Mouse (Mus musculus) heart, embryonic 14.5 days (tissue): ENCODE measurements around the gene Ripor3. TPM values are rescaled to one million over a fixed set of nuclear protein-coding genes. Genes with fewer than 3 reads are reported as not detected.
A peak's percentile ranks its signal among the peaks of the same experiment; 100 is the strongest.

ENCODE experiments used
- ATAC-seq: fragments of 200-750 bp; cut with Nextera tagmentation; 2 replicates; pipeline ENCODE4 v1.8.0; 2017; ENCODE audit warnings: low read depth, moderate TSS enrichment; ENCODE audit not compliant: insufficient number of reproducible peaks, insufficient read depth, low FRiP score
- H3K27ac ChIP-seq, 2 experiments: fragments of 200-500 bp in 1 of 2; fragments of 300-500 bp in 1 of 2; sonication (generic) in 1 of 2; replicated peaks in 1 of 2; 2 replicates each; pipeline ENCODE4 v1.5.1; 2012 to 2014; ENCODE audit warnings: low read depth in 2 of 2, low read length in 2 of 2, control low read depth in 1 of 2, mild to moderate bottlenecking in 1 of 2, mixed read lengths in 1 of 2; ENCODE audit not compliant: control insufficient read depth in 1 of 2, insufficient read depth in 1 of 2
- H3K27me3 ChIP-seq: fragments of 300-500 bp; sonication (generic); 2 replicates; pipeline ENCODE4 v1.6.1; 2014; ENCODE audit warnings: mild to moderate bottlenecking, low read length, control low read depth; ENCODE audit not compliant: control insufficient read depth, insufficient read depth
- H3K36me3 ChIP-seq: fragments of 300-500 bp; sonication (generic); 2 replicates; pipeline ENCODE4 v1.6.1; 2014; ENCODE audit warnings: mild to moderate bottlenecking, control low read depth, low read length, mixed read lengths; ENCODE audit not compliant: control insufficient read depth, insufficient read depth
- H3K4me1 ChIP-seq, 2 experiments: fragments of 200-500 bp in 1 of 2; fragments of 300-500 bp in 1 of 2; sonication (generic) in 1 of 2; 2 replicates each; pipeline ENCODE4 v1.6.1; 2012 to 2014; ENCODE audit warnings: low read length in 2 of 2, control low read depth in 1 of 2, mixed read lengths in 1 of 2; ENCODE audit not compliant: control insufficient read depth in 2 of 2, insufficient read depth in 2 of 2
- H3K4me2 ChIP-seq: fragments of 300-500 bp; sonication (generic); 2 replicates; pipeline ENCODE4 v1.6.1; 2014; ENCODE audit warnings: mild to moderate bottlenecking, low read length
- H3K4me3 ChIP-seq, 2 experiments: fragments of 200-500 bp in 1 of 2; fragments of 300-500 bp in 1 of 2; sonication (generic) in 1 of 2; 2 replicates each; pipeline ENCODE4 v1.5.1; 2012 to 2014; ENCODE audit warnings: low read length in 2 of 2, mild to moderate bottlenecking in 2 of 2, control low read depth in 1 of 2, low read depth in 1 of 2, moderate library complexity in 1 of 2; ENCODE audit not compliant: control insufficient read depth in 1 of 2, insufficient read depth in 1 of 2
- H3K9ac ChIP-seq: fragments of 300-500 bp; sonication (generic); 2 replicates; pipeline ENCODE4 v1.6.1; 2014; ENCODE audit warnings: mild to moderate bottlenecking, low read length
- H3K9me3 ChIP-seq: fragments of 300-500 bp; sonication (generic); 2 replicates; pipeline ENCODE4 v1.6.1; 2016; ENCODE audit warnings: low read length, control low read depth; ENCODE audit not compliant: control insufficient read depth
- WGBS: fragments of 180-500 bp; shearing (Covaris S2); extraction: QIAGEN DNeasy Blood & Tissue Kit; methylation state at CpG from one replicate; pipeline ENCODE4 v1.1.7; 2014; 5-methylcytosine and 5-hydroxymethylcytosine counted together
- polyA plus RNA-seq: library from polyadenylated mRNA; unstranded; fragments of >200 nt; fragmentation: Nextera tagmentation; extraction: Ambion mirVana; gene quantifications from 2 replicates; pipeline ENCODE4 v1.2.1, GENCODE M21; 2014

The Ripor3 gene
- polyA plus RNA-seq, 1 experiment from 2014 or later, result 1.00 TPM

DNA sequence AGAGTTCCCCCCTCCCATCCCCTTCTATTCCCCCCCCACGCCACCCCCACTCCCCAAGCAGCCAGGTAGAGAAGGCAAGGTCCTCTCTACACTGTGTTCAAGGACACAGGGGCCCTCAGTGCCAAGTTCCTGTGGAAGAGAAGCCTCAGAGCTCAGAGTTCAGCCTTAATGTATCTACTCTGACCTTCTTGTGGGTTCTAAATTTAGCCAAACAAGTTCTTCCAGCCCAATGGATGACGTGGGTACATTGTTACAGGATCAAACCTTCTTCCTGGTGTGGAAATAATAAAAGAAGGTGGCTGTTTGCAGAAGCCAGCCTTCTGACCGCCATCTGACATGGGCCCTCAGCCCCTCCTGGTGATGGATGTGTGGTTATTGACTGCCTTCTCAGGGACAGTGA is 16.0 kb upstream of the Ripor3 start:
- Histone ChIP-seq H3K4me3 (no peak overlapping the region), H3K9ac (no peak overlapping the region), H3K27ac (no peak overlapping the region), H3K4me2 (no peak overlapping the region), H3K36me3 (no peaks in the 10 kb centered on the region), H3K4me1 (peaks cover 2 to 6% of the 10 kb centered on the region in 2 experiments; a peak in 3 of 4 replicates), H3K27me3 (no peaks in the 10 kb centered on the region), H3K9me3 (peaks cover 7% of the 10 kb centered on the region)
- 39% methylated on average over 3 of the region's 3 CpGs for WGBS
- no peak for ATAC-seq

DNA sequence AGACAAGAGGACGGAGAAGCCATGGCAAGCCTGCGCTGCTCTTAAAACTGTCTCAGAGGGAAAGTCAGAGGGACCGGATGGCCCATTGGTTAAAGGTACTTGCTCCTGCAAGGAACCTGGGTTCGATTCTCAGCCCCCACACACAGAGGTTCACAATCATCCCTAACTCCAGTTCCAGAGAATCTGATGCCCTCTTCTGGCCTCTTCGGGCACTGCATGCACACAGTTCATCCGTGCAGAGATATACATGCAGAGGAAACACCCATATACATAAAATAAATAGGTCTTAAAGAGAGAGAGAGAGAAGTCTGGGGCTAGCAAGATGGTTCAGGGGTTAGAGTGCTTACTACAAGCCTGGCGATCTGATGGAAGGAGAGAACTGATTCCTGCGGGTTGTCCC is 15.5 kb upstream of the Ripor3 start:
- Histone ChIP-seq H3K9me3 (peaks cover 7% of the 10 kb centered on the region), H3K4me2 (no peak overlapping the region), H3K27me3 (no peaks in the 10 kb centered on the region), H3K36me3 (no peaks in the 10 kb centered on the region), H3K4me1 (peaks cover 2 to 6% of the 10 kb centered on the region in 2 experiments; a peak in 3 of 4 replicates), H3K27ac (no peak overlapping the region), H3K4me3 (no peak overlapping the region), H3K9ac (no peak overlapping the region)
- no peak for ATAC-seq
- WGBS, result 92% methylated on average over 8 of the region's 8 CpGs

DNA sequence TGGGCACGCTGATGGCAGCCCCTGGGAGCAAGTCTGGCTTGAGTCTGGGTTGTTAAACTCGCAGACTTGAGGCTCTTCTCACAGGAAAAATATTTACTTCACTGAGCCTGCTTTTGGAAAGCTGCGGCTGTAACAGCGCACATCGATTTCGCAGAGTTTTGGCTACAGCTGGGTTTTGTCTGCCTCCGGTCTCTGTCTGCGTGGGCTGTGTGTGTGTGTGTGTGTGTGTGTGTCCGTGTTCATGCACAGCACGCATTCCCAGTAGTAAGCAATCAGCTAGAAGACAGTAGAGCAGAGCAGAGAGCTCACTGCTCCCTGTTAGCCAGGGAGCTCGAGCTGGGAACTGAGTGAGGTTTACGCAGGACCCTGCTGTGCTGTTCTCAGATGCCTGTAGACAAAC is 14.8 kb upstream of the Ripor3 start:
- ATAC-seq, result no peak
- no peaks in the 10 kb centered on the region for H3K27me3 ChIP-seq
- peaks cover 2 to 6% of the 10 kb centered on the region in 2 experiments; a peak in 3 of 4 replicates for H3K4me1 ChIP-seq
- no peak overlapping the region for H3K4me3 ChIP-seq
- H3K4me2 ChIP-seq, result no peak overlapping the region
- WGBS, result 64% methylated on average over 12 of the region's 12 CpGs
- H3K9ac ChIP-seq, result no peak overlapping the region
- no peaks in the 10 kb centered on the region for H3K36me3 ChIP-seq
- H3K9me3 ChIP-seq, result peaks cover 7% of the 10 kb centered on the region
- H3K27ac ChIP-seq, result no peak overlapping the region

DNA sequence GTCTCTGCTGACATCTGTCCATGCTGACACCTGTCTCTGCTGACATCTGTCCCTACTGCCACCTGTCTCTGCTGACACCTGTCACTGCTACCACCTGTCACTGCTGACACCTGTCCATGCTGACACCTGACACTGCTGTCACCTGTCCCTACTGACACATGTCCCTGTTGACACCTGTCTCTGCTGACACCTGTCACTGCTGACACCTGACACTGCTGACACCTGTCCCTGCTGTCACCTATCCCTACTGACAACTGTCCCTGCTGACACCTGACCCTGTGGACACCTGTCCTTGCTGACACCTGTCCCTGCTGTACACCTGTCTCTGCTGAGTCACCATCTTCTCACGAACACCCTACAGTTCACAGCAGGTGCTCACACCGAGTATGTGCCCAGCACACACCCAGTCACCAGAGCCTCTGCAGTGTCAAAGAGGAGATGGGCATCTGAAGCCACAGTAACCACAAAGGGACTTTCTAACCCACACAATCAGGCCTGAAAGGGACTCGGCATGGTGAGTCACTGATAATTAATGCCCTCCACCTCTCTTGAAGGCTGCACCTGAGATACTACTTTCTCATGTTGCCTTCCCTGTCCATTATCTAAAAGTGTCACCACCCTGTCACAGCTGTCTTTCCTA is 13.5 kb upstream of the Ripor3 start:
- Histone ChIP-seq H3K4me1 (peaks cover 9 to 16% of the 10 kb centered on the region in 2 experiments), H3K9me3 (peaks cover 7% of the 10 kb centered on the region), H3K27me3 (no peaks in the 10 kb centered on the region), H3K27ac (no peak overlapping the region), H3K4me2 (no peak overlapping the region), H3K4me3 (no peak overlapping the region), H3K36me3 (no peaks in the 10 kb centered on the region), H3K9ac (no peak overlapping the region)
- no peak for ATAC-seq
- 70% methylated on average over 3 of the region's 3 CpGs for WGBS

GRCm38 (mm10) chr2:168019201-168019715 is 8.8 kb upstream of the Ripor3 start:
- no peak overlapping the region for H3K4me3 ChIP-seq
- H3K4me2 ChIP-seq, result no peak overlapping the region
- no peaks in the 10 kb centered on the region for H3K27me3 ChIP-seq
- peak overlapping the region; percentile 6 to 41; a peak in 3 of 4 replicates for H3K27ac ChIP-seq
- H3K36me3 ChIP-seq, result no peaks in the 10 kb centered on the region
- H3K9me3 ChIP-seq, result no peaks in the 10 kb centered on the region
- 40% methylated on average over 9 of the region's 9 CpGs for WGBS
- peaks cover 7 to 10% of the 10 kb centered on the region in 2 experiments for H3K4me1 ChIP-seq
- peak overlapping the region; percentile 9; the same call in 1 of the 2 replicates for H3K9ac ChIP-seq
- ATAC-seq, result peak; percentile 52

DNA sequence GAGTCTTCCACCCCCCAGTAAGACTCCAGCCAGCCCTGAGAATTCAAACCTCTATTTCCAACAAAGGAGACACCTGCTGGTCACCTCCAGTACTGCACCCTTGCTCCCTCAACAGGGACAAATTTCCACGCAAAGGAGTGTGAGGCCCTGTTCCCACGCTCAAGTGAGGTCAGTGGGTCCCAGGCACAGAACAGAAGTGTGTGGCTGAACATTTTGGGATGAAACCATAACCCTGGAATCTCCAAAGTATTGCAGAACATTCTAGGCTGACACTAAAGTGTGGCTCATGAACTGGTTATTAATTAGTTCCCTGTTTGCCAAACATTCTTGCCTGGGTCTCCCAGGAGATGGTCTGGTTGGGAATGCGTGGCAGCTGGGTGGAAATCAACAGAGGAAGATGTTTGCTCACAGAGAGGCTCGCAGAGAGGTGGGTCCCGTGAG is 6.6 kb upstream of the Ripor3 start:
- Histone ChIP-seq H3K27me3 (no peaks in the 10 kb centered on the region), H3K9me3 (no peaks in the 10 kb centered on the region), H3K27ac (0 out of 4 replicates have a peak overlapping the region, but pooled peaks of 1 of the 2 experiments have one; percentile 8), H3K4me3 (no peak overlapping the region), H3K4me2 (no peak overlapping the region), H3K4me1 (peaks cover 7 to 10% of the 10 kb centered on the region in 2 experiments), H3K36me3 (no peaks in the 10 kb centered on the region), H3K9ac (no peak overlapping the region)
- ATAC-seq, result no peak
- 43% methylated on average over 5 of the region's 5 CpGs for WGBS

- peaks cover 10 to 11% of the 10 kb centered on the region in 2 experiments for H3K4me1 ChIP-seq
- H3K9me3 ChIP-seq, result no peaks in the 10 kb centered on the region
- ATAC-seq, result no peak
- no peaks in the 10 kb centered on the region for H3K27me3 ChIP-seq
- WGBS, result 34% methylated on average over 11 of the region's 11 CpGs
- H3K27ac ChIP-seq, result no peak overlapping the region
- H3K4me2 ChIP-seq, result no peak overlapping the region
- peak overlapping the region; percentile 30; the same call in 1 of the 2 replicates for H3K9ac ChIP-seq
- H3K36me3 ChIP-seq, result no peaks in the 10 kb centered on the region
- no peak overlapping the region for H3K4me3 ChIP-seq
Observed at GRCm38 (mm10) chr2:168010893-168011292, 475 bp upstream of the Ripor3 start.
